Mouse (Mus musculus): ENCODE data around the gene Itprid2.

Gene Itprid2

DNA sequence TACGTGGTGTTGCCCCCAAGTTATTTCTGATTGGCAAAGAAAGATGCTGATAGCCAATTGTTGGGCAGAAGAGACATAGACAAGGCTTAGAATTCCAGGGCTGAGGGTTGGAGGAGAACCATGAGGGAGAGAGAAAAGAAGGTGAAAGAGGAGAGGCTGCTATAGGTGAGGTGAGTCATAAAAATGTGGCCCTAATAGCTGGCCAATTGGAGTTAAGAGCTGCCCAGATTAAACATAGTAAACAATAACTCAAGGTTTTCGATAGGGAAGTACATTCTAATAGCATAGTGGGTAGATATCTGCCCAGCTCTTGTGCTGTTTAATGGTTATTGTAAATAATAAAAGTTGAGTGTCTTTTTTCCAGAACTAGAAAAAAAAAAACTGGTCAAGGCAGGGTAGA, 69.6 kb downstream of the Itprid2 start:
- in situ Hi-C loops (cut with MboI, MseI), result no loop called here

GRCm38 (mm10) chr2:79707575-79707974, 72.4 kb downstream of the Itprid2 start, which contains the start of gene Ppp1r1c:
Ppp1r1c (plus strand) TSS chr2:79707780.
- in situ Hi-C loops (cut with MboI, MseI), result no loop called here

GRCm38 (mm10) chr2:79713662-79714091, 78.5 kb downstream of the Itprid2 start:
- in situ Hi-C loops (cut with MboI, MseI), result no loop called here

GRCm38 (mm10) chr2:79714745-79715144, 79.6 kb downstream of the Itprid2 start:
- in situ Hi-C loops (cut with MboI, MseI), result no loop called here

GRCm38 (mm10) chr2:79715925-79716324, 80.8 kb downstream of the Itprid2 start:
- in situ Hi-C loops (cut with MboI, MseI), result no loop called here

GRCm38 (mm10) chr2:79717846-79718245, 82.7 kb downstream of the Itprid2 start:
- in situ Hi-C loops (cut with MboI, MseI), result no loop called here

DNA sequence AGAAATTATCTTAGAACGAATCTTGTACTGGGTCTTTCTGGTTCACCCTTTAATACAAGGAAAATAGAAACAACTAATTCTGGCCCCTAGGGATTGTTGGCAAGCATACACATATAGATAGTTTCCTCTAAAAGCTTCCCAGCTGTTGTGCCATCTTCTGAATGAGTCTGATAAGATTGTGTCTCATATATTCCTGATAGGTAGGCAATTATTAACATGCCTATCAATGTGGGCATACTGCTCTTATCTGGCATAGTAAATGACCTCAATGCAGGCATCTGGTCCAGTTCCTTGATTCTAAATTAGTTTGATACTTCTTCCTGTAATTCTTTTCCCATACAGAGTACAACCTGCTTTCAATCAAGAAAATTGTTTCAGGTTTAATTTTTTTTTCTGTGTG, 87.3 kb downstream of the Itprid2 start:
- in situ Hi-C loops (cut with MboI, MseI), result no loop called here

Data from T-helper 17 cell (primary cell).